Mouse (Mus musculus) gastrocnemius, adult 18-20 months (tissue): Measurements from ENCODE around the gene Sema6d. TPM values are rescaled to one million over a fixed set of nuclear protein-coding genes. Genes with fewer than 3 reads are reported as not detected.

Experiments used
- DNase-seq: peaks from one replicate; pipeline ENCODE4 v3.0.0; 2021; ENCODE audit warnings: low spot score
- total RNA-seq, 2 experiments: library from RNA; stranded (reverse); gene quantifications; 2 replicates each; pipeline ENCODE4 v1.2.3; 2021

Sema6d gene
- total RNA-seq, 2 experiments from 2014 or later: 8.4 to 11.2 TPM

DNA sequence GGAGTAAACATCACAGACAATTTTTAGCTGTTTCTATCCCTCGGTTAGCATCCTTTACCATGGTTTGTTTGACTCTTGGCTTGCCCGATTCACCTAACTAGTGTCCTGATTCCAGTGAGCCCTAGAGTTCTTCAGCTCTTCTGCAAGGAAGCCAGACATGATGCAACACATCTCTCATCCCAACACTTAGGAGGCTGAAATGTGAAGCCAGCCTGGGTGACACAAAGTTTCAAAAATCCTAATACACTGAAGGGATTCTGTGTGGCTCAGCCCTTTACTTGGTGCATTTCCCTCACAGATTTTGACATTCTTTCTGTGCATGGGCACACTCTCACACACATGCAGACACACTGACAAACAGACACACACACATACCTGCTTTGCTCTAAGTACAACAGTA, 560.8 kb downstream of the Sema6d start:
- DNase-seq: peak; percentile 38

DNA sequence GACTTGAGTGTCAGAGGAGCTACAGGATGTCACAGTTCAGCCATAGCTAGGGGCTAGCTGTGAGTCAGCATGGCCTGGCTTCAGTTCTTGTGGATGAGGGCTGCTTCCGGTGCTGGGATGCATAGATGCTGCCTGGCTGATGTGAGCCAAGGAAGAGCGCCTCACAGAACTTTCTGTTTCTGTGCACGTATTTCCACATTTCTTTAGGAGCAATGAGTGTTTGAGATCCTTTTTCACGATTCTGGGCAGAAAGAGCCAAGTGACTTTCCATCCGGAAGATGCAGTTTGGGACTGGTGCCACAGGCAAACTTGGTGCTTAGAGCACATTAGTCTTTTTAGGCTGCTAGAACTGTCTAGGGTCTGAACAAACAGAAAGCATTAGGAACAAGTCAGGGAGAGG, 561.4 kb downstream of the Sema6d start:
- peak; percentile 29 for DNase-seq

DNA sequence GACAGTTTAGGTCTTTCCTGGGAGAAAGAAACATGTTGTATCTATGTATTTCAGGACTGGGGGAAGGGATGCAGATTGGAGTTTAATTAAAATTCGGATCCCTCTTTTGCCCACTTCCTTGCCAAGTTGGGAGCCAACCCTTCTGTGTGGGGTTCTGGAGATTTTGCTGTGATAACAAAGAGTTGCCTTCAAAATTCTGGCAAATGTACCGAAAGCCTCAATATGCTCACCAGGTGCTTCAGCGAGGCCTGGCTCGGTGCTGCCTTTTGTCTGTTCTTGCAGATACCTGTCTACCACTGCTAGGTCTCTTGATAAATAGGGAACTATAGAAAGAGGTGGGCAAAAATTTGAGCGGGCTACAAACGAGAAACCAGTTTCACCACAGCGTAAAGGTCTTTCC, 563.4 kb downstream of the Sema6d start:
- no peak for DNase-seq

DNA sequence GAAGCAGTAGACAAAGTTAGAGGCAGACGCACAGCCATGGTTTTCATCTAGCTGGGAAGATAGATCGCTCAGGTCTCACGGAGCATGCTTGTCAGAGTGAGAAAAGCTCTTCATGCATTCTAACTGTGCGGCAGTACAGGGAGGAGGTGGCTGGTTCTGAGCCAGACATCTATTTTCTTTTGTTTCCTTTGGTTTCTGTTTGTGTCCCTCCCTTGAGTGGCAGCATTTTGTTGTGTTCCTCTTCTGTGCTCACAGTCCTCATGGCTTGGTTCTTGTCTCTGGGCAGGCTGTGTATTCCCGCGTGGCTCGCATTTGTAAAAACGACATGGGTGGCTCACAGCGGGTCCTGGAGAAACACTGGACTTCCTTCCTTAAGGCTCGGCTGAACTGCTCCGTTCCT, 567.6 kb downstream of the Sema6d start:
- no peak for DNase-seq

DNA sequence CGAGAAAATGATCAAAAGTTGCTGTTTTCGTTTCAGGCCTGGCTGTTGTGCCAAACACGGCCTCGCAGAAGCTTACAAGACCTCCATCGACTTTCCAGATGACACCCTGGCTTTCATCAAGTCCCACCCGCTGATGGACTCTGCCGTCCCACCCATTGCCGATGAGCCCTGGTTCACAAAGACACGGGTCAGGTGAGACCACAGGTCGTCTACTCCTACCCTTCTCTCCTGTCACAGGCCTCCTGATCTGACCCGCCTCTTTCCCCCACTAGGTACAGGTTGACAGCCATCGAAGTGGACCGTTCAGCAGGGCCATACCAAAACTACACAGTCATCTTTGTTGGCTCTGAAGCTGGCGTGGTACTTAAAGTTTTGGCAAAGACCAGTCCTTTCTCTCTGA, 568.6 kb downstream of the Sema6d start:
- no peak for DNase-seq

DNA sequence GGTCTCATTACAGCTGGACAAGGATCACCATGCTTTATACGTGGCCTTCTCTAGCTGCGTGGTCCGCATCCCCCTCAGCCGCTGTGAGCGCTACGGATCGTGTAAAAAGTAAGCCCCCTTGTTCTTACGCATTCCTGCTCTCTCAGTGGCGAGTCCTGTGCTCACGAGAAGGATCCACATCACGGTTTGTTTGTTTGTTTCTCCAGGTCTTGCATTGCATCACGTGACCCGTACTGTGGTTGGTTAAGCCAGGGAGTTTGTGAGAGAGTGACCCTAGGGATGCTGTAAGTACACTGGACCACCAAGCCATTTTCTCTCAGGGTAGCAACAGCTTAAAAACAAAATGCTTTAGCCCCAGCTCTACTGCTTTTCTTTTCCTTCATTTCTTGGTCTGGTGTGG, 569.8 kb downstream of the Sema6d start:
- DNase-seq: no peak

DNA sequence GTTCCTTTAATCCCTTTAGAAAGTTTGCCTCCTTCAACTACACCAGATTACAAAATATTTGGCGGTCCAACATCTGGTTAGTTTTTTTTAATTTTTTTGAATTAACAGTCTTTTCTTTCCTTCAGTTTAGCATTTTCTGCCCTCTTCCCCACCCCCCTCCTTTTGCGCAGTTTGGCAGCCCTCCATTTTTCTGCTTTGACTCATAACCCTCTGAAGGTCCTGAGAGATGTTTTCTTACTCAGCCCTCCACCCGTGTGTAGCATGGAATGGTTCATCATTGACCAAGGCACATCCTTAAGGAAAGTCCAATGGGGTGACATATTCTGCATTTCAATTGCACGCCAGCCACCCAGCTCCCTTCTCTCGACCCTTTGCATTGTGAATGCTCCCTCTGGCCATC, 570.9 kb downstream of the Sema6d start:
- DNase-seq: no peak

DNA sequence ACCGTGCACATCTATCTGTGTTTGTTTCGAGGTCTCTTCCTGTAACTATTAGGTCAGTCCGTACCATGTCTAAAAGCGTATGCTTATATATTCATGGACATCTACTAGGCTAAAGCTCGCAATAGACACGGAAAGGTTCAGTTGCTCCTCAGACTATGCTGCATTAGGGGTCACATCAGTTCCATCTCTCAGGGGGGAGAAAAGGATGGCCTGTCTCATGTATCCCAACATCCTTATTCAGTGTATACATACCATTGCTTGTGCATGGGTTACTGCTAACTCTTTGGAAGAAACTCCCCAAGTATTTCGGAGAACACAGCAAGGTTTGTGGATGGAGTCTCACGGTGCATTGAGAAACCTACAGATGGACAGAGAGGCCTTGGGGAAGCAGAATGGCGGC, 571.5 kb downstream of the Sema6d start:
- no peak for DNase-seq

DNA sequence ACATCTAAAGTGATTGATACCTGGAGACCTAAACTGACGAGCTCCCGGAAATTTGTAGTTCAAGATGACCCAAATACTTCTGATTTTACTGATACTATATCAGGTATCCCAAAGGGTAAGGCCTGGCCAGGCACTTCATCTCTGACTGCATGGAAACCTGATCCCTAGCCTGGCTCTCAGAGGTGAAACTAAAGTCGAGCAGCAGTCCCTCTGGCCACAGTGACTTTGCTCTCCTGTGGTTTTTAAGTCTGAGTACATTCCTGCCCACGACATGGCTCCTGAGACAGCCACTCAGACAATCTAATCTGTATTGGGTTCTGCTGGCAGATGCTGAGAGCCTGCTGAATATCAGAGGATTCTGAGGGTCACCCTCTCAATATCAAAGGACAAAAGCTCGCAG, 572.5 kb downstream of the Sema6d start:
- DNase-seq: peak; percentile 59

DNA sequence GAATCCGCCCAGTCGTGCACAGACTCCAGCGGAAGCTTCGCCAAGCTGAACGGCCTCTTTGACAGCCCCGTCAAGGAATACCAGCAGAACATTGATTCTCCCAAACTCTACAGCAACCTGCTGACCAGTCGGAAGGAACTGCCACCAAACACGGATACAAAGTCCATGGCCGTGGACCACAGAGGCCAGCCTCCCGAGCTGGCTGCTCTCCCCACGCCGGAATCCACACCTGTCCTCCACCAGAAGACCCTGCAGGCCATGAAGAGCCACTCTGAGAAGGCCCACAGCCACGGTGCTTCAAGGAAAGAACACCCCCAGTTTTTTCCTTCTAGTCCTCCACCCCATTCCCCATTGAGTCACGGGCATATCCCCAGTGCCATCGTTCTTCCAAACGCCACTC, 574.4 kb downstream of the Sema6d start:
- no peak for DNase-seq

DNA sequence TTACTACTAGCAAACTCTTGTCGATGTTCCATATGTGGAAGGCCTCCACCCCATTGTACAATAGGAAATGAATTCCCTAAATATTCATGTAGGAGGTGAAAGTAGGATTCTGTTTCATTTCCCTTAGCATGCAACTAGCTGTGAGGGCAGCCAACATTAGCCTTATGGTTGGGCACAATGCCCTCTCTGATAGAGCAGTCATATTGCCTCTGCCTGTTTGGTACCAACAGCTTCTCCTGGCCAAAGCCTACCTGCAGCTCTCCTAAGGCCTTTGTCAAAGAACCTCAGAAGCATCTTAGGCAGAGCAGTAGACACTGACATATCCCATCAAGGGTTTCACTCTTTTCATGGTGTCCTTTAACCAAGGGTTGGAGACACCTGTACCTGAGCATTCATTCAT, 578.7 kb downstream of the Sema6d start:
- DNase-seq: no peak

DNA sequence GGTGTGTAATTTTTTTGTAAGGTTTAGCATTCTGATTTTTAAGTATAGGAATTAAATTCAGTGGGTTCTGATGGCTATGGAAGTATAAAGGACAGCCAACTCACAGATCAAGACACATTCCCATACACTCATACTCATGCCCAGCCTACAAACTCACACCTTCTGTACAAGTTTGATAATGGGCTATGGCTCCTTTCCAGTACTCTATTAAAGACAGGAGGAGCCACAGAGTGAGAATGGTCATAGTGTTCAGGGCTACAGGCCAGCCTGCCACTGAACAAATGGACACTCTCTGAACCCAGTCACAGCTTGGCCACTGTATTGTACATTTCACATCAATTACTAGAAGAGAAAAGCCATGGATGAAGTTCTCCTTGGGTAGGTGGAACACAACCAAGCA, 583.3 kb downstream of the Sema6d start:
- DNase-seq: no peak

DNA sequence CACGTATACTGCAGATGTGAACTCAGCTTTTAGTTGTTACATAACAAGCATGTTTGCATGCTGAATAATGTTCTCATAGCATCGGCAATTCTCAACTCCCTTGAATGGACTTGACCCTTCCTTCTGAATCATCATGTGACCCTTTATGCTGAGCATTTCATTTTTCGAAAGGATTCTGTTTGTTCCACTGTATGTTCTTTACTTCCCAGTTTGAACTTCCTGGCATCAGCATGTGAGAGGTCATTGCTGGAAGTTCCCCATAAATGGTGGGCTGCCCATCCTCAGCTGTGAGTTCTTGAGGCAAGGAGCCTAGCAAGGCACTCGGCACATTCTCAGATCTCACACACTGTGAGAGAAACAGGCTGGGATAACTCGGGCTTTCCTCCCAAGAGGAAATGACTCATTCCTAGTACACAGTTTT, 594.7 kb downstream of the Sema6d start:
- DNase-seq: peak; percentile 46

DNA sequence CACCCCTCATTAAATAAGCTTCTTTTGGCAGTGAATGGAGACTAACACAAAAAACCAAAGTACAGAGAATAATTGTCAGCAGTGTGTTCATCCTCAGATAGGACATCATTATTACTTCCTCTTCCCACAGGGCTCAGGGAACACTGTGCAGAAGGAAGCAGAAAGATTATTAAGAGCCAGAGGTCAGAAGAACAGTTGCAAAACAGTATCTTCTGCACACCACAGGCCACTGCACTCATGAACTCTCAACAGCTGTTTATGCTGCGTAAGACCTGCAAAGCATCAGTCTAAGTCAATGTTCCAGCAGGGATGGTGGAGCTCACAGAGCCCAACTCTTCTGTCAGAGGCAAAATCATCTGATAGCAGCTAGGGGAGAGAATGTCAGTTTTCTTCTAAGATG, 600.6 kb downstream of the Sema6d start:
- DNase-seq: no peak

DNA sequence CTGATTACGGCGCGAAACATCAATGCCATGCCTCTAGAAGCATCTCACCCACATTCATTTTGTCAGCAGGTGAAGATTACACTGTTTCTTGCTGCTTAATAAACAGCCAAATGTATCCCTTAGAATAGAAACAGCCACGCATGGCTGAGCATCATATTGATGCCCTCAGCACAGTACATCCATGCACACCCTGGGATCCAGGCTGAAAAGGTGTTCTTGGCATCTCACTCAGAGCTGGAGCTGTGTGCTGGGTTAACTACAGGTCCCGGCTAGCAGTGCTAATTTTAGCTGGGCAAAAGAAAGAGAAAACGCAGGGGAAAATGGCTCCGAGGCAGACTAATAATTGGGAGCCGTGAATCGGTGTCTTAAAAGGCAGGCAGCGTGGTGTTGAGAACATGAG, 612.9 kb downstream of the Sema6d start:
- DNase-seq: no peak

DNA sequence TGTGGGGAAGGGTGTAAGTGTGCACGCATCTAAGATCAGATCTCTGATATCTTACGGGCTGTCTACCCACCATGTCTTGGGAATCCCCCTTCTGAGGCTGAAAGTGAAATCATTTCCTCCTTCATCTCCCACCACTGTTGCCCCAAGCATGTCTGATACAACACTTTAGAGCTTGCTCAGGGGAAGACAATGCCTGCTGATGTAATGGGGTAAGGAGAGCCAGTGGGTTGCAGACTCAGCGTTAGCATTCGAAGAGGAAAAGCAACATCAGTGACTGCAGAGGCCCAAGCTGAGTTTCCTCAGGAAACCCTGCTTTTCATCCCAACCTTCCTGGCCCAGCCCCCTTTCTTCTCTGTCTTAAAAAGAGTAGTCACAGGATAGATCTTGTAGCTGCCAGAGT, 615.2 kb downstream of the Sema6d start:
- no peak for DNase-seq

DNA sequence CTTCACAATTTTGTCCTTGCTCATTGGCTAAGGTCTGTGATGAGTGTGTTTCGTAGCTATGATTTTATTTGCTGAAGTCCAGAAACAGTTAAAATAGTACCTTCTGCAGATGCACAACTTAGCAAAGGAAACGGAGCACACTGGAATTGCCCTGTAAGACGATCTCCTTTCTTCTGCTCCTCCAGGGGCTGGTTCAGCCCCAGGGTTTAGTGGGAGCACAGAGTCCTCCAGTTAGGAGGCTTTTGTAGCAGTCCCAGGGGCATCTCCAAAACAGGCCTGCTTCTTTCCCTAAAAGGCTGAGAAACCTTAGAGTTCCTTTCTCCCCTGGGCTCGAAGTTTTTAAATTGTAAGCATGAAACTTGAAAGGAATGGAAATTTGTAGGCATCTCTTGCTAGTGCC, 616.0 kb downstream of the Sema6d start:
- no peak for DNase-seq

DNA sequence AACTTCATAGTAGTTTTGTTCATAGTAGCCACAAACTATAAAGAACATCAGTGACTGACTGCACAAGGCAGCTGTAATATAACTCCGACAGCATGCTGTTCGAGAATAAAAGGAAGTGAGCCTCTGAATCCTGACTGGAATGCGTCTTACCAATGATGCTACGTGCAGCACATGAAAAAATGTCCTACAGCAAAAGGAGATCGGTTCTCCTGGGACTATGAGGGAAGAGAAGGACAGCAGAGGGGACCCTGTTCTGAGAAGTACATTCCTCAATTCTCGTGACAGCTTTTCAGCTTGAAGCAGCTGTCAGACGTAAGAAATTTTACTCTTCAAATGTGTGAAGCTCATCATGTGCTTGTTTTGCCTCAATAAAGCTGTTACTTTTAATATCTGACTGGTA, 617.1 kb downstream of the Sema6d start:
- DNase-seq: no peak
